Mouse (Mus musculus) kidney, embryonic 16.5 days (tissue): ENCODE data around the gene Gm21996. TPM values are rescaled to one million over a fixed set of nuclear protein-coding genes. Genes with fewer than 3 reads are reported as not detected.
"Not testable (repeated sequence)": the region's sequence is repeated elsewhere in the genome, so short reads cannot be mapped to it uniquely, and the experiment has no call there.

Experiments used
- ATAC-seq: fragments of 200-750 bp; cut with Nextera tagmentation; 2 replicates; pipeline ENCODE4 v1.8.0; 2017; ENCODE audit warnings: moderate TSS enrichment; ENCODE audit not compliant: low FRiP score, low TSS enrichment
- H3K27ac ChIP-seq: fragments of 300-500 bp; sonication (generic); 2 replicates; pipeline ENCODE4 v1.5.1; 2014; ENCODE audit warnings: low read length
- H3K27me3 ChIP-seq: fragments of 300-500 bp; sonication (generic); 2 replicates; pipeline ENCODE4 v1.6.1; 2014; ENCODE audit warnings: low read length, control low read depth, mixed read lengths; ENCODE audit not compliant: insufficient read depth
- H3K36me3 ChIP-seq: fragments of 300-500 bp; sonication (generic); 2 replicates; pipeline ENCODE4 v1.6.1; 2014; ENCODE audit warnings: low read length, control low read depth, mixed read lengths; ENCODE audit not compliant: insufficient read depth
- H3K4me1 ChIP-seq: fragments of 300-500 bp; sonication (generic); 2 replicates; pipeline ENCODE4 v1.6.1; 2014; ENCODE audit warnings: low read length, control low read depth, mixed read lengths; ENCODE audit not compliant: insufficient read depth
- H3K4me2 ChIP-seq: fragments of 300-500 bp; sonication (generic); replicated peaks from 2 replicates; pipeline ENCODE4 v1.6.1; 2014; ENCODE audit warnings: low read depth, low read length
- H3K4me3 ChIP-seq: fragments of 300-500 bp; sonication (generic); 2 replicates; pipeline ENCODE4 v1.5.1; 2014; ENCODE audit warnings: mild to moderate bottlenecking, low read length
- H3K9ac ChIP-seq: fragments of 300-500 bp; sonication (generic); replicated peaks from 2 replicates; pipeline ENCODE4 v1.6.1; 2014; ENCODE audit warnings: low read length
- H3K9me3 ChIP-seq: fragments of 300-500 bp; sonication (generic); 2 replicates; pipeline ENCODE4 v1.6.1; 2016; ENCODE audit warnings: low read length, control low read depth
- WGBS: fragments of 180-500 bp; shearing (Covaris S2); extraction: QIAGEN DNeasy Blood & Tissue Kit; methylation state at CpG from one replicate; pipeline ENCODE4 v1.1.7; 2014; 5-methylcytosine and 5-hydroxymethylcytosine counted together
- polyA plus RNA-seq: library from polyadenylated mRNA; unstranded; fragments of >200 nt; fragmentation: Nextera tagmentation; extraction: Ambion mirVana; gene quantifications from 2 replicates; pipeline ENCODE4 v1.2.1, GENCODE M21; 2015

Gene Gm21996
- polyA plus RNA-seq = not detected in 2 replicates

GRCm38 (mm10) chrY:89745432-89745831 is at the start of gene Gm21996:
TSS of gene Gm21996 (minus strand) at chrY:89745532.
- WGBS = no CpG with 5 or more reads among the region's 7 CpGs
- H3K4me2 ChIP-seq, ATAC-seq, H3K9ac ChIP-seq, H3K4me1 ChIP-seq, H3K27ac ChIP-seq, H3K4me3 ChIP-seq, H3K9me3 ChIP-seq, H3K36me3 ChIP-seq, H3K27me3 ChIP-seq: not testable (repeated sequence)
